Mouse (Mus musculus) liver, embryonic 12.5 days (tissue): ENCODE data around the gene Rgs8. TPM values are rescaled to one million over a fixed set of nuclear protein-coding genes. Genes with fewer than 3 reads are reported as not detected.

ENCODE experiments used
- ATAC-seq: fragments of 200-750 bp; cut with Nextera tagmentation; 2 replicates; pipeline ENCODE4 v1.8.0; 2017; ENCODE audit warnings: moderate number of reproducible peaks, mild to moderate bottlenecking, moderate library complexity
- H3K27ac ChIP-seq: fragments of 300-500 bp; sonication (generic); 2 replicates; pipeline ENCODE4 v1.5.1; 2016; ENCODE audit warnings: mild to moderate bottlenecking
- H3K27me3 ChIP-seq: fragments of 300-500 bp; sonication (generic); replicated peaks from 2 replicates; pipeline ENCODE4 v1.6.1; 2016; ENCODE audit warnings: mild to moderate bottlenecking, moderate library complexity
- H3K36me3 ChIP-seq: fragments of 300-500 bp; sonication (generic); 2 replicates; pipeline ENCODE4 v1.6.1; 2016; ENCODE audit warnings: mild to moderate bottlenecking, moderate library complexity
- H3K4me1 ChIP-seq: fragments of 300-500 bp; sonication (generic); 2 replicates; pipeline ENCODE4 v1.6.1; 2016
- H3K4me2 ChIP-seq: fragments of 300-500 bp; sonication (generic); 2 replicates; pipeline ENCODE4 v1.6.1; 2016; ENCODE audit warnings: mild to moderate bottlenecking, moderate library complexity
- H3K4me3 ChIP-seq: fragments of 300-500 bp; sonication (generic); 2 replicates; pipeline ENCODE4 v1.5.1; 2016; ENCODE audit warnings: mild to moderate bottlenecking, moderate library complexity
- H3K9ac ChIP-seq: fragments of 300-500 bp; sonication (generic); 2 replicates; pipeline ENCODE4 v1.6.1; 2016; ENCODE audit warnings: mild to moderate bottlenecking, moderate library complexity
- H3K9me3 ChIP-seq: fragments of 300-500 bp; sonication (generic); replicated peaks from 2 replicates; pipeline ENCODE4 v1.6.1; 2016; ENCODE audit warnings: mild to moderate bottlenecking, moderate library complexity
- WGBS: fragments of 180-500 bp; shearing (Covaris S2); methylation state at CpG from one replicate; pipeline ENCODE4 v1.1.7; 2016; ENCODE audit not compliant: insufficient replicate concordance; 5-methylcytosine and 5-hydroxymethylcytosine counted together
- polyA plus RNA-seq: library from polyadenylated mRNA; unstranded; fragments of >200 nt; fragmentation: Nextera tagmentation; extraction: Ambion mirVana; gene quantifications from 2 replicates; pipeline ENCODE4 v1.2.1, GENCODE M21; 2016

Gene Rgs8
- polyA plus RNA-seq, 1 experiment from 2014 or later, result 0.10 TPM

DNA sequence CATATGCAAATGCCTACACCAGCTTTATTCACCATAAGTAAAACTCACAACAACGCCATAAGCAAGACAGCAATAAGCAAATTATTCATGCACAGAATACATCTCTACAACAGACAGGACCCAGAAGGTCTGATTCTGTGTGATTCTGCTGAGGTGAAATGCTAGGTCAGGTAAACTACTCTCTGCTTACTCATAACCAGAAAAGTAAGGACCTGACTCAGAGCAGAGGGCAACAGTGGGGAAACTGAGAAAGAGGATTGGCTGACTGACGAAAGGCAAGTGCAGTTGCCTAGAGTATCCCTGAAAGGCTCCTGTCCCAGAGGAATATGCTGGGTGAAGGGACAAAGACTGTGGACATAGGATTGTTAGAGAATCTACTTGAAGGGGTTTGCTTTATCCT is 59.8 kb downstream of the Rgs8 start:
- WGBS, result 67% methylated on average over 2 of the region's 2 CpGs
- H3K4me2 ChIP-seq, result no peak overlapping the region
- ATAC-seq, result no peak
- no peak overlapping the region for H3K27ac ChIP-seq
- no peaks in the 10 kb centered on the region for H3K9me3 ChIP-seq
- H3K4me3 ChIP-seq, result no peak overlapping the region
- no peak overlapping the region for H3K9ac ChIP-seq
- no peaks in the 10 kb centered on the region for H3K36me3 ChIP-seq
- peaks cover 7% of the 10 kb centered on the region; the same call in 1 of the 2 replicates for H3K4me1 ChIP-seq
- H3K27me3 ChIP-seq, result no peaks in the 10 kb centered on the region

DNA sequence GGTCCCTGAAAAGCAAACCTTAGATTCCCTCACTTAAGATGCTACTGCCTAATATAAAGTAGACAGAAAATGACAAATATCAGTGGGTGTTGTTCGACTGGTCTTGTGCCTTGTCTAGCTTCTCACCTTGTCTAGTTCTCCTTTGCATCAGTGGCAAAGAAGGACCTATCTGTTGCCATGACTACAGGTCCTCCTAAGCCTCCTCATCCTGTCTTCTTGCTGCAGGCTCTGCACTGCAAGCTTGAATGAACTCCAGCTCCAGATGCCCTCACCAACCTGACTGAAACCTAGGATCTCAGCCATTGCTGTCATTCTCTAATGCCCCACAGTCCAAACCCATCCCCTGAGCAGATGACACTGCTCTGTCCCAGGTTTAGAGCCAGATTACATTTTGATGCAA is 65.2 kb downstream of the Rgs8 start:
- Histone ChIP-seq H3K27me3 (no peaks in the 10 kb centered on the region), H3K4me1 (no peaks in the 10 kb centered on the region), H3K9ac (no peak overlapping the region), H3K9me3 (no peaks in the 10 kb centered on the region), H3K36me3 (no peaks in the 10 kb centered on the region), H3K4me3 (no peak overlapping the region), H3K4me2 (no peak overlapping the region), H3K27ac (no peak overlapping the region)
- WGBS, result 43% methylated on average over 1 of the region's 1 CpGs
- no peak for ATAC-seq

DNA sequence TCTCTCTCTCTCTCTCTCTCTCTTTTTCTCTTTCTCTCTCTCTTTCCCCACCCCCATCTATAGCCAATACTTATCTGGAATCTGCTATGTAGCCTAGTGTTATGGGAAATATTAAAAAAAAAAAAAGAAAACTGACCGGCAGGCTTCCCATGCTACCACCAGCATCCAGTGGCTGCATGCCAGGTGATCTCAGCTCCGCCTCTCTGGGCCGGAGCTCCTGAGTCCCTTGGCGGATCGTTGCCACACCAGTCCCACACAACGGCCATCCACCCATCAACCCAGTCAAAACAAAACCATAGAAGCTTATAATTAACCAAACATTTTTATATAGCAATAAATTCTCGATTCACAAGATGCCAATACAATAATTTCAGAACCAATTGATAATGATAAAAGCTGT is 68.1 kb downstream of the Rgs8 start:
- Histone ChIP-seq H3K9ac (no peak overlapping the region), H3K27ac (no peak overlapping the region), H3K4me2 (no peak overlapping the region), H3K27me3 (no peaks in the 10 kb centered on the region), H3K4me3 (no peak overlapping the region), H3K9me3 (no peaks in the 10 kb centered on the region), H3K36me3 (no peaks in the 10 kb centered on the region), H3K4me1 (no peaks in the 10 kb centered on the region)
- WGBS, result 73% methylated on average over 7 of the region's 7 CpGs
- ATAC-seq, result no peak

DNA sequence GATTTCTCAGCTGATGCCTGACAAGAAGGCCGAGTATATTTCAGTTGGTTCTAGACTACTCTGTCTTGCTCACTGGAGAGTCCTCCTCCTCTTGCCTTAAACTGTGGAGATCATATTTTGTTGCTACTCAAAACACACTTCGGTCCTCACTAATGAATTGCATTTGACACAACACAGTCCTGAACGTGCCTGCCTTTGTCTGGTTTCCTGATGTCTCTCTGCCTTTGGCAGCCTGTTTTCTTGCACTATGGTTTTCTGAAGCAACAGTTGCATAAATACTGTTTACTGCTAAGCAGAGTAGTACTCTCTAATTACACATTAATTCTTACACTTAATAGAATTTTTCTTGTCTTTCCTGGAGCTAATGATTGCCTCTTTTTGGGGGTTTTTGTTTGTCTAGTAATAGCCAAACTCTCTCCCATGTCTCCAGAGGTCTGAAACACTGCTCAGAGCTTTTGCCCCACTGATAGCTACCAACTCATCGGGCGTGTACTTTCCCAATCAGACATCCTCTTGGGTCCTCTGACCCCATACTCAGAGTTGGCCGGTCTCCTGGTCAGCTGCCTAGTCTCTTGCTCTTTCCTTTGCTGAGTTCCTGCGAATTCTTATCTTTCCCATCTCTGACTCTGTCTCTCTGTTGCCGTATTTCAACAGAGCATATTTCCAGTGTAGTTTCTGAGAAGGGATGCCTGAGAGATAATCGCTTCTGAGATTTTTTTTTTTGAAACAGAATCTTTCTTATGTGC is 68.9 kb downstream of the Rgs8 start:
- Histone ChIP-seq H3K4me2 (no peak overlapping the region), H3K4me3 (no peak overlapping the region), H3K9ac (no peak overlapping the region), H3K36me3 (no peaks in the 10 kb centered on the region), H3K27me3 (no peaks in the 10 kb centered on the region), H3K4me1 (no peaks in the 10 kb centered on the region), H3K9me3 (no peaks in the 10 kb centered on the region), H3K27ac (no peak overlapping the region)
- ATAC-seq, result no peak
- WGBS, result 66% methylated on average over 9 of the region's 9 CpGs

DNA sequence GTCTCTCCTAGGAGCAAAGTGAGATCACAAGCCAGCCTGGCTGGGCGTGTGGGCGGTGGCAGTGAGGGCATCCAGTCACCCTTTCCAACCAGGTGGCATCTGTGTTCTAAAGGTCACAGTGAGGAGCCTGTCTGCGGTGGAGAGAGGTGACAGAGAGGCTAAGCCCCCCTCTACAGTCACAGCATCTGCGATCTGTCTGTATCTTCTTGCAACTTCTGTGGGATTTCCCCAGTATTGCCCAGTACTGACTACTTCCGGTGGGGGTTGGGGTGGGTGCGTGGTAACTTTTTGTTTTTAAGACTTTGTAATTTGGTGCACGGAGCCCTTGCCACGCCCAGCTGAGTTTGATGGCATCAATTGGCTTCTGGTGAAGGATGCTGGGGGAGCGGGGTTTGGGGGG is 70.6 kb downstream of the Rgs8 start:
- no peaks in the 10 kb centered on the region for H3K9me3 ChIP-seq
- H3K27ac ChIP-seq, result no peak overlapping the region
- 56% methylated on average over 9 of the region's 9 CpGs for WGBS
- no peak for ATAC-seq
- H3K27me3 ChIP-seq, result no peaks in the 10 kb centered on the region
- no peak overlapping the region for H3K4me3 ChIP-seq
- no peaks in the 10 kb centered on the region for H3K36me3 ChIP-seq
- no peak overlapping the region for H3K9ac ChIP-seq
- H3K4me1 ChIP-seq, result no peaks in the 10 kb centered on the region
- no peak overlapping the region for H3K4me2 ChIP-seq

DNA sequence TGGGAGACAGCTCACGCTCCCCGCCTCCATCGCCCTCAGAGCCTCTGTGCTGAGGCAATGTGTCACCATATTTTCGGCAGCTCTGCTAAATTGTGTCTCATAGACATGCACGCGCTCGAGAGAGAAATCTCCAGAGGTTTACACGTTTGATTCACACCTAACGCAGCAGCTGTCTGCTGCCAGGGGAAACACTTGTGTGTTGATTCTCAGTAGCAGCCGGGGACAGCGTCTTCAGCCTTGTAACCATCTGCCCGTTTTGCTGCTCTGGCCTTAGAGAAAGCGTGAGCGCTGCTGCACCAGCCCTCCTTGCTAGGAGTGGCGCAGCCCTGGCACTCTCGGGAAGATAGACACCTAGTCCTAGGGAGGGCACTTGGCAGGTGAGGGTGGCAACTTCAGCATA is 73.8 kb downstream of the Rgs8 start:
- no peak overlapping the region for H3K9ac ChIP-seq
- H3K4me1 ChIP-seq, result no peaks in the 10 kb centered on the region
- H3K36me3 ChIP-seq, result no peaks in the 10 kb centered on the region
- H3K4me2 ChIP-seq, result no peak overlapping the region
- H3K27ac ChIP-seq, result no peak overlapping the region
- no peak for ATAC-seq
- 75% methylated on average over 16 of the region's 16 CpGs for WGBS
- H3K9me3 ChIP-seq, result no peaks in the 10 kb centered on the region
- no peaks in the 10 kb centered on the region for H3K27me3 ChIP-seq
- no peak overlapping the region for H3K4me3 ChIP-seq

DNA sequence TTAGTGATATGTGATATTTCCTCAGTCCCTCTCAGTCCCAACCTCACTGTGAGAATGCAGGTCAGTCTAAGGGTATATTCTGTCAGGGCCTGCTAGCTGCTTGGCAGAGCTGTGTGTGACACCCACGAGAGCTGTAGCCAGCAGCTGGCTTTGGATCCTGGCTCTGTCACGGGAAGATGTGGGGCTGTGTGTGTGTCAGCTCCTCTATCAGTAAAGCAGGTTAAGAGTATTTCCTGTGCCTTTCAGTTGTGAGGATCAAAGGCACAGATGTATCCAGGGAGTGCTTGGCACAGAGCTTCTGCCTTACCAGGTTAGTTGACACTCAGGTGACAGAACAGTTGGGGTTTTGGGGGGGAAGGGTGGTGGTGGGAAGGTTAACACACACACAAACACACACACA is 77.0 kb downstream of the Rgs8 start:
- H3K9ac ChIP-seq, result no peak overlapping the region
- no peaks in the 10 kb centered on the region for H3K4me1 ChIP-seq
- H3K27me3 ChIP-seq, result peaks cover 1% of the 10 kb centered on the region; the same call in 1 of the 2 replicates
- no peak overlapping the region for H3K27ac ChIP-seq
- no peaks in the 10 kb centered on the region for H3K9me3 ChIP-seq
- H3K4me3 ChIP-seq, result no peak overlapping the region
- H3K36me3 ChIP-seq, result no peaks in the 10 kb centered on the region
- WGBS, result 31% methylated on average over 2 of the region's 2 CpGs
- H3K4me2 ChIP-seq, result no peak overlapping the region
- ATAC-seq, result no peak

DNA sequence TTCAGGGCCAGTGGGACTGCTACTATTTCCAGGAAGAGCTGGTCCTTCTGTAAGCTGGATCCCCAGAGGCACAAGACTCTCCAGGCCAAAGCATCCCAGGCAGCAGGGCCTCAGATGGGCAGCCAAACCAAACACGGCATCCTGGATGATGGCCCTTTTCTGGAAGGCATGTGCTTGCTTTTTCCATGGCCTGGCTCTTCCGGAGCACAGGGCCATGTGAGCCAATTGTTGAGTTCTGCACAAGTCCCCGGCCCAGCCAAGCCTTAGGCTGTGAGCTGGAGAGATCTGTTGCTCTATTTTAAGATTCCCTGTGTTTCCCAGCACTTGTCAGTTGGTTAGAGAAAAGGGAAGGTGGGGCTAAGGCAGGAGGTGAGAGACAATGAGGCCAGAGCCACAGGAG is 77.8 kb downstream of the Rgs8 start:
- Histone ChIP-seq H3K9me3 (no peaks in the 10 kb centered on the region), H3K4me2 (no peak overlapping the region), H3K27ac (no peak overlapping the region), H3K9ac (no peak overlapping the region), H3K4me1 (no peaks in the 10 kb centered on the region), H3K27me3 (peaks cover 10% of the 10 kb centered on the region; the same call in 1 of the 2 replicates), H3K4me3 (no peak overlapping the region), H3K36me3 (no peaks in the 10 kb centered on the region)
- ATAC-seq, result no peak
- 46% methylated on average over 3 of the region's 3 CpGs for WGBS

DNA sequence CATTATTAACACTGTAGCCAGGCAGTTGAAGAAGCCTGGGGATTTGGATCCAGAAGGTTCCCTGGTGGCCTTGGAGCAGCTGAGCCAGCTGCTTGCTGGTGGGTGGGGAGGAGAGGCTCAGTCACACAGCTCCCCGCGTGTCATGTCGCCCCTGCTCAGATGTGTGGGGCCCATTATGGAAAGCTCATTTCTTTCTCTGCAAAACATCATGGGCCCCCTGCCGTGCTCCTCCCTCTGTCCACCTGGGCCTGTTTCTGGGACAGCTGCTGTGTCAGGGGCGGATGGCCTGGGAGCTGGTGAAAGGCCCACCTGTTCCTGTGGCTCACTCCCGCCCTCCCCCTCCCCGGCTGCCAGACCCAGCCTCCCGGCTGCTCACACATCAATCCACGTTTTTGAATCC is 80.4 kb downstream of the Rgs8 start:
- Histone ChIP-seq H3K27me3 (peaks cover 34% of the 10 kb centered on the region), H3K4me2 (no peak overlapping the region), H3K4me3 (no peak overlapping the region), H3K9me3 (no peaks in the 10 kb centered on the region), H3K27ac (no peak overlapping the region), H3K36me3 (no peaks in the 10 kb centered on the region), H3K4me1 (no peaks in the 10 kb centered on the region), H3K9ac (no peak overlapping the region)
- WGBS, result 63% methylated on average over 9 of the region's 9 CpGs
- no peak for ATAC-seq

DNA sequence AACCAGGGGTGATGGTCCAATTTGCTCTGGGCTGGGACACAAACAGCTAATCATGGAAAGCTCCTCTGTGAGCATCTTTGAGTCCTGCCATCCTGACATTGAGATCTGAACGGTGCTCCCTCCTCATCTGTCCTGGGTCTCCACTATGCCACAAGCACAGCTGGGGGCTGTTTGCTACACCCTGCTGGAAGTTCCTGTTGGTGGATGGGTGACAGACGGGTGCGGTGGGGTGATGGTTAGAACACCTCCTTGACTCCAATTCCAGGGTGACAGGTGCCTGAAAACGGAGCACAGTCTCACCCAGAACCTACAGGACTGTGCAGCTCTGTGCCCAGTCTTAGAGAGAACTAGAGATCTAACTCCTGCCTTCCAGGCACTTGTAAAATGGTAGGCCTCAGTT is 82.0 kb downstream of the Rgs8 start:
- no peak overlapping the region for H3K4me3 ChIP-seq
- 59% methylated on average over 4 of the region's 4 CpGs for WGBS
- no peak overlapping the region for H3K9ac ChIP-seq
- H3K27me3 ChIP-seq, result peaks cover 50% of the 10 kb centered on the region
- H3K9me3 ChIP-seq, result no peaks in the 10 kb centered on the region
- no peak overlapping the region for H3K27ac ChIP-seq
- H3K4me1 ChIP-seq, result no peaks in the 10 kb centered on the region
- H3K36me3 ChIP-seq, result no peaks in the 10 kb centered on the region
- no peak overlapping the region for H3K4me2 ChIP-seq
- ATAC-seq, result no peak

DNA sequence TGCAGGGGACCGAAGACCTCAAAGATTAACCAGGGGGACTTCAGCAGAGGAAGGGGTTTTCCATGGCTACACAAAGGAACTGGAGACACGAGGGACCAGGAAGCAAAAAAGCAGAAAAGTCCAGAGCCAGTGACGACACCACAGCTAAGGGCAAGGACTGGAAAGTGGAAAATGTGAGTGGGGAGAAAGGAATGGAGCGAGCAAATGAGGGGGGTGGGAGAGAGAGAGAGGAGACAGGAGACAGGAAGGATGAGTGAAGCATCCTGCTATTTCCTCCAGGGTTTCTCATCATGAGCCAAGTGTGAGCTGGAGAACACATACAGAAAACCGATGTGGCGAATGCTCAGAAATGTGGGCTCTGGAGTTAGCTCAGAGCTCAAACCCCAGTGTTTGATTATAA is 83.3 kb downstream of the Rgs8 start:
- Histone ChIP-seq H3K27me3 (peaks cover 63% of the 10 kb centered on the region), H3K36me3 (no peaks in the 10 kb centered on the region), H3K27ac (no peak overlapping the region), H3K9me3 (no peaks in the 10 kb centered on the region), H3K9ac (no peak overlapping the region), H3K4me2 (no peak overlapping the region), H3K4me1 (0 out of 2 replicates have a peak, but pooled peaks cover 5% of the 10 kb centered on the region), H3K4me3 (no peak overlapping the region)
- ATAC-seq, result no peak
- WGBS, result 36% methylated on average over 6 of the region's 6 CpGs

DNA sequence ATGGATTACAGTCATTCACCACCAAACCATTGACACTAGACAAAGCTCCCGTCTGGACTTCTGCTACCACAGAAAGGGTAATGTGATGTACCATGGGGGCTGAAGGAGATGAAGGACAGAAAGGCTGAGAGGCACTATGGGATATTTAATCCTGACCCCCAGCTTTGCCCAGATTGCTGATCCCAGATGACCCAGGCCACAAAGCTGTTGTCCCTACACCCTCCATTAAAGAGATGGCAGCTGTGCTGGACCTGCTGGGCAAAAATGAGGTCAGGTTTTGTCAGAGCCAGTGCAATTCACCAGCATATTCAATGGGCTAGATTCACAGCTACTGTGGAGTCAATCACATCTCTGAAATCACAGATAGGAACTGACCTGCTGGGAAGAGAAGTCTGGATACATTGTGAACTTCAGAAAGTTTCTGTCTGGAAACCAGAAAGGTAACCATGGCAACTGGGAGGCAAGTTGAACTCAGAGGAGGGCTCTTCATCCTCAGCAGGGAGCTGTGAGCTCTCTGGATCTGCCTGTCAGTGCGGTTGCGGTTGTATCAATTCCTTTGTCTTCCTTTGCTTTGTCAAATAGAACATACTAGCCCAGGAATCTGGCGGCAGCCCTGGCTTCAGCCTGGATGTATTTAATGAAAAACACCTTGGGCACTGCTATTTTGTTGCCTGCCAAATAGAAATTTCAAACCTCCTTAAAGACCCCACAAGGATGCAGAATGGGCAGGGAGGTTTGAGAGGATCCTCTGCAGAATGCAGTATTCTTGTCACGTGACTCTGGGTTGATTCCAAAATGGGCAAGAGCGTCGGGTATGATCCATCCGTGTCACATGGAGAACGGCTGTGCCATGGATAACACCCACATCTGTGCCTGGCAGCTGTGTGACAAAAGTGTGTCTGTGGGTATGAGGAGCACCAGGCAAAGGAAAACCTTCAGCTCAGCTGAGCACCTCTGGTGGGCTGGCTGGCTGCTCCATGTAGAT is 84.6 kb downstream of the Rgs8 start:
- no peak overlapping the region for H3K9ac ChIP-seq
- H3K36me3 ChIP-seq, result no peaks in the 10 kb centered on the region
- WGBS, result 47% methylated on average over 9 of the region's 9 CpGs
- H3K27ac ChIP-seq, result no peak overlapping the region
- ATAC-seq, result no peak
- no peak overlapping the region for H3K4me3 ChIP-seq
- 0 out of 2 replicates have a peak, but pooled peaks cover 5% of the 10 kb centered on the region for H3K4me1 ChIP-seq
- H3K9me3 ChIP-seq, result no peaks in the 10 kb centered on the region
- H3K27me3 ChIP-seq, result peaks cover 73% of the 10 kb centered on the region
- no peak overlapping the region for H3K4me2 ChIP-seq
